Mouse (Mus musculus) G1E (cell line): ENCODE measurements at regions not wholly inside any gene's neighbourhood (a gene's known extent, or its start where the extent isn't known, plus 50 kb on each side); places are given as distances from the start of the nearest gene placed in this dataset.

ENCODE experiments used
- CTCF ChIP-seq: IDR thresholded peaks from 2 replicates; pipeline ENCODE4 v1.5.1; 2012; ENCODE audit warnings: low read depth, low read length, inconsistent platforms, mixed read lengths
- GATA1 ChIP-seq: IDR thresholded peaks from 2 replicates; pipeline ENCODE4 v1.6.1; 2012; ENCODE audit warnings: borderline replicate concordance, low read length, inconsistent platforms, mixed read lengths
- GATA2 ChIP-seq: IDR thresholded peaks from 2 replicates; pipeline ENCODE4 v1.6.1; 2012; ENCODE audit warnings: low read depth, low read length, inconsistent platforms, borderline replicate concordance
- POLR2AphosphoS5 ChIP-seq: IDR thresholded peaks from 2 replicates; pipeline ENCODE4 v1.6.1; 2012; ENCODE audit warnings: low read depth, low read length, inconsistent platforms; ENCODE audit not compliant: insufficient replicate concordance
- TAL1 ChIP-seq: conservative IDR thresholded peaks from 2 replicates; pipeline ENCODE4 v1.6.1; 2012; ENCODE audit warnings: low read depth, low read length, inconsistent platforms, mixed read lengths

DNA sequence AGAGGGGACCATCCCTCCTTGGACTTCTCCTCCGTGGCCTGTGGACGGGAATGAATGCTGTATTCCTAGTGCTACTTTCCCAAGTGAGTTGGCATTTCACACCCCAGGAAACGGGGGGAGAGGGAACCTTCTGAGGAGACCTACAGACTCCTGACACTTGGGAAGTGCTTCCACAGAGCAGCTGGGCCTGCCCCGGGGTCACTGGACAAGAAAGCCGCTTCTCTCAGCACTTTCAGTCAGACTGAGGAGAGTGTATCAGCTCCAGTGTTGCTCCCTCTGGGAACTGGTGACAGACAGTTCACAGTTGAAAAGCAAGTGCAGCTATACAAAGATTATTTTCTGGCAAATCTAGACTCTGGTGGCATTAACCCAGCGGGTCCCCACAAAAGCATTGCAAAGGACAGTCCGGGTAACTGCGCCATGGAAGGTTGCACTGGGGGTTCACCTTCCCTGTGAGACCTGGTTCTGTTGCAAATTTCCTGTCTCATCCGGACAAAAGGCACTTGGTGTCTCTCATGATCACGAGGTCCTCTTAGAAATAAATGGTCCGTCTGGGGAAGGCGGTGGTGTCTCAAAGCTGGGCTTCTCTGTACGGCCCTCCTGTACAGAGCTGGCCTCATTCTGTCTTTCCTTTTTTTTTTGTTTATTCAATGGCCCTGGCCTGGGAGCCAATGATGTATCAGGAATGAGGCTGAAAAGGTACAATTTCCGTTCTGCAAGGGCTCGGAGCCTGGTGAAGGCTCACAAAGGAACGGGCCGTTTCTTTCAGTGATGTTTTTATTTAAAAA lies 207.1 kb downstream of the Snx10 start:
- TF ChIP-seq CTCF (no peak), GATA1 (no peak), GATA2 (no peak), POLR2AphosphoS5 (no peak), TAL1 (no peak)
